Mouse (Mus musculus): ENCODE results near the gene Fap. TPM values are rescaled to one million over a fixed set of nuclear protein-coding genes. Genes with fewer than 3 reads are reported as not detected.

Gene Fap
- total RNA-seq (2017), result 1.0 and 2.3 TPM in 2 replicates

GRCm38 (mm10) chr2:62573753-62574159 lies at the start of gene Fap:
Fap (minus strand) TSS chr2:62574075.
- no peak for ATAC-seq (ENCODE audit: extremely low read depth, insufficient number of reproducible peaks, low FRiP score, poor library complexity, severe bottlenecking)

- ATAC-seq (ENCODE audit: extremely low read depth, insufficient number of reproducible peaks, low FRiP score, poor library complexity, severe bottlenecking), result no peak
Observed at GRCm38 (mm10) chr2:62623024-62623441, 49.2 kb upstream of the Fap start.

- ATAC-seq (ENCODE audit: extremely low read depth, insufficient number of reproducible peaks, low FRiP score, poor library complexity, severe bottlenecking), result no peak
Observed at GRCm38 (mm10) chr2:62619679-62620078, 45.8 kb upstream of the Fap start.

- ATAC-seq (ENCODE audit: extremely low read depth, insufficient number of reproducible peaks, low FRiP score, poor library complexity, severe bottlenecking), result no peak
Observed at GRCm38 (mm10) chr2:62618934-62619341, 45.1 kb upstream of the Fap start.

GRCm38 (mm10) chr2:62613133-62613532 lies 39.3 kb upstream of the Fap start:
- ATAC-seq (ENCODE audit: extremely low read depth, insufficient number of reproducible peaks, low FRiP score, poor library complexity, severe bottlenecking), result no peak

- ATAC-seq (ENCODE audit: extremely low read depth, insufficient number of reproducible peaks, low FRiP score, poor library complexity, severe bottlenecking), result no peak
Observed at GRCm38 (mm10) chr2:62606205-62606604, 32.3 kb upstream of the Fap start.

GRCm38 (mm10) chr2:62603530-62603929 lies 29.7 kb upstream of the Fap start:
- ATAC-seq (ENCODE audit: extremely low read depth, insufficient number of reproducible peaks, low FRiP score, poor library complexity, severe bottlenecking), result no peak

- ATAC-seq (ENCODE audit: extremely low read depth, insufficient number of reproducible peaks, low FRiP score, poor library complexity, severe bottlenecking), result no peak
Observed at GRCm38 (mm10) chr2:62596586-62596985, 22.7 kb upstream of the Fap start.

- no peak for ATAC-seq (ENCODE audit: extremely low read depth, insufficient number of reproducible peaks, low FRiP score, poor library complexity, severe bottlenecking)
Observed at GRCm38 (mm10) chr2:62594491-62594890, 20.6 kb upstream of the Fap start.

GRCm38 (mm10) chr2:62591555-62591954 lies 17.7 kb upstream of the Fap start:
- ATAC-seq (ENCODE audit: extremely low read depth, insufficient number of reproducible peaks, low FRiP score, poor library complexity, severe bottlenecking), result no peak

- no peak for ATAC-seq (ENCODE audit: extremely low read depth, insufficient number of reproducible peaks, low FRiP score, poor library complexity, severe bottlenecking)
Observed at GRCm38 (mm10) chr2:62589333-62589732, 15.5 kb upstream of the Fap start.

GRCm38 (mm10) chr2:62585769-62586168 lies 11.9 kb upstream of the Fap start:
- no peak for ATAC-seq (ENCODE audit: extremely low read depth, insufficient number of reproducible peaks, low FRiP score, poor library complexity, severe bottlenecking)

- ATAC-seq (ENCODE audit: extremely low read depth, insufficient number of reproducible peaks, low FRiP score, poor library complexity, severe bottlenecking), result no peak
Observed at GRCm38 (mm10) chr2:62574962-62575361, 1.1 kb upstream of the Fap start.

- no peak for ATAC-seq (ENCODE audit: extremely low read depth, insufficient number of reproducible peaks, low FRiP score, poor library complexity, severe bottlenecking)
Observed at GRCm38 (mm10) chr2:62574250-62574649, 375 bp upstream of the Fap start.

- ATAC-seq (ENCODE audit: extremely low read depth, insufficient number of reproducible peaks, low FRiP score, poor library complexity, severe bottlenecking), result no peak
Observed at GRCm38 (mm10) chr2:62573099-62573752, 649 bp downstream of the Fap start.

- no peak for ATAC-seq (ENCODE audit: extremely low read depth, insufficient number of reproducible peaks, low FRiP score, poor library complexity, severe bottlenecking)
Observed at GRCm38 (mm10) chr2:62564687-62565086, 9.2 kb downstream of the Fap start.

- no peak for ATAC-seq (ENCODE audit: extremely low read depth, insufficient number of reproducible peaks, low FRiP score, poor library complexity, severe bottlenecking)
Observed at GRCm38 (mm10) chr2:62562661-62563485, 11.0 kb downstream of the Fap start.

- no peak for ATAC-seq (ENCODE audit: extremely low read depth, insufficient number of reproducible peaks, low FRiP score, poor library complexity, severe bottlenecking)
Observed at GRCm38 (mm10) chr2:62557417-62557816, 16.5 kb downstream of the Fap start.

GRCm38 (mm10) chr2:62556349-62556748 lies 17.5 kb downstream of the Fap start:
- no peak for ATAC-seq (ENCODE audit: extremely low read depth, insufficient number of reproducible peaks, low FRiP score, poor library complexity, severe bottlenecking)

GRCm38 (mm10) chr2:62549659-62550058 lies 24.2 kb downstream of the Fap start:
- ATAC-seq (ENCODE audit: extremely low read depth, insufficient number of reproducible peaks, low FRiP score, poor library complexity, severe bottlenecking), result no peak
